Mouse (Mus musculus) ES-Bruce4 (cell line): Measurements from ENCODE around the gene Ipo9.

Experiments used
- CTCF ChIP-seq: IDR thresholded peaks from one replicate; pipeline ENCODE4 v1.8.1; 2011; ENCODE audit warnings: low read depth, low read length
- POLR2A ChIP-seq: IDR thresholded peaks from one replicate; pipeline ENCODE4 v1.8.1; 2011; ENCODE audit warnings: low read length; ENCODE audit not compliant: insufficient read depth

DNA sequence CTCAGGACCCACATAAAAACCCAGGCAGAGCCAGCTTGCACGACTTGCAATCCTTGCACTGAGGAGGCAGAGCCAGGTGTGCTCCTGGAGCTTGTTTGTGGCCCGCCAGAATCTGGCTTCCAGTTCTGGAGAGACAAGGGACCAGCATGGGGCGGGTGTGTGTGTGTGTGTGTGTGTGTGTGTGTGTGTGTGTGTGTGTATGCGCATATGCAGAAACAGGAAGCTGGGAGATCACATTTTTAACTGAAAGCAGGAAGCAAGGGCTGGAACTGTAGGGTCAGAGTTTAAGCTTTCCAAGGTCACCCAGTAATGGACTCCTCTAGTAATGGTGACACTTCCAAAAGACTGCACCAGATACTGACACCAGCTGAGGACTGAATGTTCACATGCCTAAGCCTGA lies 86.3 kb downstream of the Ipo9 start:
- TF ChIP-seq POLR2A: no peak
- TF ChIP-seq CTCF: no peak
